Mouse (Mus musculus) cerebellum, adult 11-12 months (tissue): Measurements from ENCODE around the gene 4931428L18Rik.

Experiments
- DNase-seq: peaks from one replicate; pipeline ENCODE4 v3.0.0; 2022

The 4931428L18Rik gene

DNA sequence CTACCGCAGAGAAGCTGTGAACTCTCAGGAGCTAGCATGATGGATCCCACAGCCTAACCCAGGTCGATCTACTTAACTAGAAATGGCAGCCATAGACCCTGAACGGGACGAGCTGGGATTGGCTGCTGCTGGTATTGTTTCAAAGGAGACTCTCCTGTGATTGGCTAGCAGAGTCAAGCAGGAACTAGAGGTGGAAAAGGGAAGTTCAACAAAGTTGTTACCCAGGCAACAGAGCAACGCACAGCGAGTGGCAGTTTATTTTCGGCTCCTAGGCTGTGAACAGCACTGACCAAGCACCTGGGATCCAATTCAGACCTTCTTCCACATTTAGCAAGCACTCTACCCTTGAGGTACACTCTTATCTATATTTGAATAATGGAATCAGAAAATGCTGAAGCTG is at the start of gene 4931428L18Rik, which contains the start of gene Pih1d3:
TSS of gene 4931428L18Rik (minus strand) at position 121 of the 400 bp plus-strand sequence.
TSS of gene Pih1d3 (plus strand) at position 275 of the 400 bp plus-strand sequence.
- DNase-seq = no peak

DNA sequence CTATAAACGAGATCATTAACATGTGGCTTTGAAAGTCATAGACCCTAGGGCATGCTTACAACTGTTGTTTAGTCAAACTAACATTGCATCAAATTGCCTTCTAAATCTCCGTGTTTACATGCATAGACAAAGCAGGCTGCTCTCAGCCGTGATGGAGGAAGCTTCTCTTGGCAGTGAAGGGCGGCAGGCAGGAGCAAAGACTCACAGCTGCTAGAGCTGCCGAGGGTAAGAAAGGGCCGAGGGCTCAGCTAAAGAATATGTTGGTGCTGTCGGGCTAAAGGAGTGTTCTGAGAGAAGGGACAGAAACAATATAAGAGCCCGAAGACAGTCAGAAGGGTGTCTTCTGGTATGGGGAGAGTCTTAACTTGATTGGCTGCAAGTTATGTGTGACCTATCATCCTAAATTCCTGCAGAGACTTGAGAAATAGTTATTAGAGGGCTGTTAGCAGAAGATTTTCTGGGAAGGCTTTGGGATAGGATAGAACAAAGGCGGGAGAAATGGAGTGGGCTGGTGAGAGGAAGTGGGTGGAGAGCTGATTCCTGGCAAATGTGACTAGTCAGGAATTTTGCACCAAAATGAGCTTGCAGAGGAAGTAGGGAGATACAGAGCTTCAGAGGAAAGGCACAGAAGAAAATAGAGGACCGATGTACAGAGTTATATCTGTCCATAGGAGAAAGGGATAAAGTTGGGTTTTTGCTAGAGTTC is 37.9 kb upstream of the 4931428L18Rik start:
- DNase-seq = no peak

DNA sequence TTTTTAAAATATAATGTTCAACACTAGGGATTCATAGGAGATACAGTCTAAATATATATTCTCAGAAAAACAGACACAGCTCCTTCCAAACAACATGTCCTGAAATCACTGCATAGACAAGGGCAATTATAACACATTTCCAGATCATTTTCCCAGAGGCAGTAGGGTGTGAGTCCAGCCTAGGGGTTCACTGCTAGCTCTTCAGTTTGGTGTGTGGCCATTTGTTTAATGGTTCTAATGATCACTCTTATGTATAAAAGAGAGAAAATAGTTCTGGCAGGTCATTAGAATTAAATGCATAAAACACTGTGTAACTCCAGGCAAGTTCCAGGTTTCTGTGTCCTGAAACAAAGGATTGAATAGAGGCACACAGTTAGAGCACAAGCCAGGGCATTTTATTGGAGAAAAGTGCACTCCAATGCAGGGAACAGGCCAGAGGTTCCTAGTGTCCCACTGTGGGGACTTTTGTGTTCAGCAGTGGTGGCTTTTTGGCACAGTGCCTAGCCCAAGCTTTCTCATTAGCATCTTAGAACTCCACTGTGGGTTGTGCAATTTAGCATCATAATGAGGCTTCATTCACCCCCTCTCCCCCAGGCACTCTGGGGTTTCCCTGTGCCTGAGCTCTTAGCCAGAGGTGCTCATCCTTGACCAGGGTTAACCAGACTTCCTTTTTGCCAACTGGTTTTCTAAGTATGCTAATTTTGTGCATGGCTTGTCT is 11.0 kb upstream of the 4931428L18Rik start:
- DNase-seq = peak; percentile 10

DNA sequence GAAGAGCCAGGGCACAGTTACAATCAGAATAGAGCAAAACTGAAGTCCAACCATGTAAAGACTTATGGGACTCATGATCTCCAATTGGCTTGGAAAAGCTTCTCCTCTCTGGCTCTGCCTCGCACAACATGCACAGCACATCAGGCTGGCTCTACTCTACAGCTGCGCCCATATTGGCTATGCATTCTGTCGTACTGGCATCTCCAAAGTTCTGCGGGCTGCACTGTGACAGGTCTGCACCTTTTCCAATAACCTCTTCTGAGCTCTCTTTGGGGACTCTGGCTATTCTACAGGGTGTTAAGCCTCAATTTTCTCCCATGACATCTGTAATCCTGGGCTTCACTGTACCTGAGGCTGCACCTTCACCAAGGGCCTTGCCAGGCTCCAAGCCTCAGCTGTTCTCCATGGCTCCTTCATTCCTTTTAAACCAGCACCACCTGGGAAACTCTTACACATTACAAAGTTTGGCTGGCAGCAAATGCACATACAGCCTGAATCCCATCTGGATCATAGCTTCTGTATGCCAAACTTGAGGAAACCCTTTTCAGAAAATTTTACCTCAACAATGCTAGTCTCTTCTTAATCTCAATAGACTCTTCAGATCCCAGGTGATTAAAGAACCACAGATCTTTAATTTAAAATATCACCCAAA is 1.8 kb downstream of the 4931428L18Rik start:
- DNase-seq = no peak

DNA sequence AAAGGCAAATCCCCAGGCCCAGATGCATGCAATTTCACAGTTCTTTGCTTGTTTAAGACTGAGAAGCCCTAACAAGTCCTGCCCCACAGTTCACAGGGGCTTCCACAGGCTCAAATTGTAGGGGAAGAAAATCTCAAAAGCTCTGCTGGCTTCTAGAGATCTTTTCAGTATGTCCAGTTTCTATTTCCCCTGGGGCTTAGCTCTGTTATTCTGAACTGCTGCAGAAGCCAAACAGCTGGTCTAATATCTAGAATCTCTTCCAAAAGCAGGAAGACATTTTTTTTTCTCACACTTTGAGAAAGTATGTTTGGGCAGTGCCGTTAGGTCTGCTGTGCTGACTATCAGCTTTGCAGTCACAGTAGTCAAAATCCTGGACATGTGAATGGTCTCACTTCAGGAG is 7.7 kb downstream of the 4931428L18Rik start:
- DNase-seq = no peak

DNA sequence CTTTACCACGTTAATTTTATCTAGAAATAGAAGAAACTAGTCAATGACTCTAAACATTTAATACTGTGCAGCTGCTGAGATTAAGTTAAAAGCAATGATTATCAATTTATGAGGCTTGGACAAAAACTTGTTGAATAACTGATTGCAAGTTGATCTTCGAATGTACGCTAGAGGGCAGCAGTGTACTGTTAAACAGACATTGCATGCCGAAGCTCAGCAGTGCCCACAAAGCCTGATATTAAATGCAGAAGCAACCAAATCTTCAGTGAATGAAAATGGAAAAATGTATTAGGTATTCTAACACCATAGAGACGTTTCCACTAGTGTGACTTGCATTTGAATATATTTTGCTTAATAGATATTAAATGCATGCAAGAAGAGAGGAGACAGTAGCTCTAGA is 12.3 kb downstream of the 4931428L18Rik start:
- DNase-seq = no peak

DNA sequence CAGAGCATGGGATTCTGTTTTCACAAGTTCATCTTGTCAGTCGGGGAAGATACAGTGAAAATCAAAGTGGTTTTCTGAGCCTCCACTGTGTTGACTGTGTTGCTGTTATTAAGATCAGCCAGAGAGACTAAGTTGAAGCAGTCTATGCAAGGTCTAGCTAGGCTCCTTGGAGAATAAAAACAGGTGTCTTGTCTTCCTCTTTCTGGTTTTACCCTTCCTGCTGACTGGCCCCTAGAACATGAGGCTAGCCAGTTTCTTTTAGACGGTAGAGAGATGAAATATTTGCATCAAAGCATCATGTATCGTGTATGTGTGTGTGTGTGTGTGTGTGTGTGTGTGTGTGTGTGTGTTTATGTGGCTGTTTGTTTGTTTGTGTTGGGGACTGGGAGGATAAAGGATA is 16.7 kb downstream of the 4931428L18Rik start:
- DNase-seq = no peak

DNA sequence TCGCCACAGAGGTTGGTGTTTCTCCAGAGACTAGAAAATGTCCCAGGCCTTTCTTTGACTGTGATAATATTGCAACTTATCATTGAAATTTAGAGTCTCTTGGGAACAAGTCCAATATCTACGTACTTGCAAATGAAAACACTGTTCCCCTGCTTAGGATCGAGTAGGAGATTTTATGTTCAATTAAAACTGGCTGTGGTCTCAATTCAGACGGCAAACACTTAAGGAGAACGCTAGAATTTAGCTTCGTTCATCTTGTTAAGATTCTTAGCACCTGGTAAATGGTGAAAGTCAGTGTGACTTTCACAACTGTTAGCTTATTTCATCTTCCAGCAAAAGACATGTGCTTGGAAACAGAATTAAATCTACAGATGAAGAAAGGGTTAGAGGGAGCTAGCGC is 17.1 kb downstream of the 4931428L18Rik start:
- DNase-seq = no peak

DNA sequence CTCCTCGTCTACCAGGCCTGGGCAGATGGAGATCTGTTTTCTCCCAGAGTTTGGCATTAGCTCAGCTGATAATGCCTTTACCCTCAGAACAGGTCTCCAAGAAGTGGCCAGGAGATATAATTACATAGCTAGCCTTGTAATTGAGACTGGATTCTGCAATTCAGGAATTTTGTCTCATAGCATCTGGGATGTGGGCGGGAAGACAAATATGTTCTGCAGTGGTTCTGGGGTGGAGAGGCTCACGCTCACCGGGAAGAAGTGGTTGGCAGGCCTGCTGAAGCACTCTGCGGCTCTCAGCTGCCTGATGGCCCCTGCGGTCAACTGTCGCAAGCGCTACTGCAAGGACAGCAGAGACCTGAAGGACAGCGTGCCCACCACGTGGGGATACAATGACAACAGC is 18.7 kb downstream of the 4931428L18Rik start:
- DNase-seq = no peak

DNA sequence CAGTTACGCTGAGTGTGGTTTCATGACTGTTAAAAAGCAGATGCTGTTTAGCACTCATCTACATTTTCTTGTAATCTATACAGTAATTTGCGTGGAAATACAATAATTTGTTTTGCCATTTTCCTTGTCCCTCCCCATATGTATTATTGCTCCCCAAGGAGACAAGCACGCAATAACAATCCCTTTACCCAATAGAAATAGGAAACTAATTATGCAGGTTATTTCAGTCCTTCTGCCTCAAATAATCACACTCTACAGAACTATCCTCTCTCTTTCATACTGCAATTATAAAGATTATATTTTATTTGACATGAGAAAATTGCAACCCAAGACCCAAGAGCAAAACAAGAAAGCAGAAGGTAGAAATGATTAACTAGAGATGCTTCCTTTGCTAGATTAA is 25.5 kb downstream of the 4931428L18Rik start:
- no peak for DNase-seq

DNA sequence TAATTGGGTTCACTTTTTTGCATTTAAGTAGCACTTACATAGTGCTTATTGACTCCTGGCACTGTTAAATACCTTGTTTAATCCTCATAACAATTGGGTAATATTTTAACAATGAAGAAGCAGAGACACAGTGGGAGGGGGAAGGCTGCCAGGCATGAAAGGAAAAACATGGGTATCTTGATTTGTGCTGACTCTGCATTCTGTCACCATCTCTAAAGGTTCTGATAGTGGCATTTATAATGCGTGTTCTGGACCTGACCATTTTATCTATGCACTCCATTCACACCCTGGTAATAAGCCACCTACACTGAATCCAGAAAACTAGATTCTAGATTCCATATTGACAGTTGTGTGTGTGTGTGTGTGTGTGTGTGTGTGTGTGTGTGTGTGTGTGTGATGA is 26.9 kb downstream of the 4931428L18Rik start:
- DNase-seq = no peak

DNA sequence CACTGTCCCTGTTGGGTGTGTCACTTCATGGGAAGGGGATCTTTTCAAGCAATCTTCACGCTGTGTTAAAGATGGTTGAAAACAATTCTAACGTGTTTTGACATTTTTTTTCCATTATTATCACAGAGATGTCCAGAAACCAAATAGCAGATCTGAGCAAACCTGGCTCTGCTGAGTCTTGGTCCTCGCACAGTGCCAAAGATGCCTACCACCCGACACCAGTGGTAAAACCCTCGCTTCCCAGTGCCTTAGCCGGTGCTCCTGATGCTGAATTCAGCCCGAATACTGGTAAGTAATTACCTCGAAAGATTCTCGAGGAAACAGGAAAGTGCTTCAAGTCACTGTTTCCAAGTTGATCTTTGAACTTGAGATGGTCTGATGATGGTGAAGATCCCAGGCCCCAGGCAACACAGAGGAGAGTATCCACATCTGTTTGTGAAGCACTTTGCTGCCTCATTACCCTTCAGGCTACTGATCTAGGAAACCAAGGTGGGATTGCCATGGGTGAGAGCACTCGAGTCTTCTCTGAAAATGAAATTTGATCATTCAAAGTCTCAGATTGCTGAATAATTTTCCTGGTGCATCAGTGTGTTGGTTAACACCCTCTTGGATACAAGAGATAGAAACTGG is 32.1 kb downstream of the 4931428L18Rik start:
- no peak for DNase-seq

DNA sequence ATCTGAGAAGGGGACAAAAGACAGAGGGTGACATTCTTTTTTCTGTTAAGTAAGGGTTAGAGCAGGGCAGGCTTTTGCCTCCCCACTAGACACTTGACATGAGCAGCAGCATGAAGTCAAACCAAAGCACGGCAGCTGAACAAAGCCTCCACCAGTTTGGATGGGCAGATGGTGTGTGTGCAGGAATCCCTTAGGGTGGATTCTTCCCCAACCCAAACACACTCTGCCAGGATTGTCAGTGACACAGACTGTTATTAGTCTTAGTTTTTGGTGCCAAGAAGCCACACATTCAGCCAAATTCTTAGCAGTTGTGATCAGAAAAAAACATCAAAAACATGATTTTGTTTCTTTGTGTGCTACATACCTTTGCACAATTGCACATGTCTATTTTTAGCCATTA is 44.2 kb downstream of the 4931428L18Rik start:
- DNase-seq = peak; percentile 13

DNA sequence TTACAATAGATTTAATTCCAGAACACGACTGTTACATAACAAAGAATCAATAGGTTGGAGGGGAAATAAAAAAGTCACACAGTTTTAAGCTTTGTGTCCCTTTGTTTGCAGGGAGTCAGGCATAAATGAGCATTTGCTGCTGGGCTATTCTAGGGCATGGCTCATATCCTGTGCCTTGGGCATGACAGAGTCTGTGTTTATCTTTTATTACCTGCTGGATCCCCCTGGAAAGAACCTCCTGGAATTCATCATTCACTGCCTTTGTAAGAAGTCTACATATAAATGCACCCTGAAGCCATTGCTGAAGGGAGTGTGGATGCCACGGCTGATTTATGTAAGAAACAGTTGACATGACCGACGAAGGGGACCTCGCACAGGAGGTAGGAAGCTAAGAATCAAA is 46.4 kb downstream of the 4931428L18Rik start, which contains the start of gene Lgsn:
TSS of gene Lgsn (plus strand) at position 301 of the 400 bp plus-strand sequence.
- no peak for DNase-seq

DNA sequence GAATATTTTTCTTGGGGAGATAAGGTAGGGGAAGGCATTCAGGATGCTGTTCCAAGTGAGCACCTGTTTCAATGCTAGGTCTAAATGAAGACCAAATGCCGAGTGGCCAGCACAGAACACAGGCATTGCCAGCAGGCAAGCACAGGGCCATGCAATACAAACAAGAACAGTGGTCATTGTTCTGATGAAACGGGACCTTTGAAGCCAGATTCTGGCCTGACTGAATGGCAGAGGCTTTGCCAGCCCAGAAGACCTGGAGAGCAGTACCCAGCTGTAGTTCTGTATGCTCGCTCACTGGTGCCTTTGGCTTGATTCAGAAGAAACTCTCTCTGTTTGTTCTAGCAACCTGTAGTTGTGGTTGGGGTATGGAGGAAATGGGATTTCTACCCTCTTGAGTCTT is 47.1 kb downstream of the 4931428L18Rik start:
- no peak for DNase-seq

DNA sequence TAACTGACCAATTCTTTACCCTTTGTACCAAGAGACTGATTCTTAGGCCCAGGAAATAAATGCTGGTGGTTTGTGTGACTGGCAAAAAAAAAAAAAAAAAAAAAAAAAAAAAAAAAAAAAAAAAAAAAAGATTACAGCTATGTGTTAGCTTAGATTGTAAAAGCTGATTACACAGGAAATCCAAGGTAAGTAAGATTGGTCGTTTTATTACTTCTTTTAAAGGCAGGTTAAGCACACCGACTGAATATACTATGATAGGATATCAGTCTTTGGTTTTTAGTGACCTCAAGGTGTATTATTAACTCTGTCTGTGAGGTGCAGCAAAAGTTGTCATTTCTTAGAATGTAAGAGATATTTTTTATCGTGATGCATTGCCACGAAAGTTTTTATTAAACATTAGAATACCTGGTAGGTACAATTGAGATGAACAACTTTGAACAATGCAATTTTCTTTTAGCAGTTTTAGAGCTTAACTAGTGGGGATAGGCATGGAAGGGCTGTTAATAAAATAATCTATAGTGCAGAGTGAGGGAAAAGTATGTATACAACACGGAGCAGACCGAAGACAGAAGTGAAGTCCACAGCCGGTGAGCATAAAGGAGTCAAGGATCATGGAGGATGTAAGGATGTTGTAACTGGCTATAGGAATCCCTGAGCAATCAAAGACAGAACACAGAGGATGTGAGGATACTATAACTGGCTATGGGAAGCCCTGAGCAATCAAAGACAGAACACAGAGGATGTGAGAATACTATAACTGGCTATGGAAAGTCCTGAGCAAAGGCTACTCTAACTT is 57.0 kb downstream of the 4931428L18Rik start:
- no peak for DNase-seq

DNA sequence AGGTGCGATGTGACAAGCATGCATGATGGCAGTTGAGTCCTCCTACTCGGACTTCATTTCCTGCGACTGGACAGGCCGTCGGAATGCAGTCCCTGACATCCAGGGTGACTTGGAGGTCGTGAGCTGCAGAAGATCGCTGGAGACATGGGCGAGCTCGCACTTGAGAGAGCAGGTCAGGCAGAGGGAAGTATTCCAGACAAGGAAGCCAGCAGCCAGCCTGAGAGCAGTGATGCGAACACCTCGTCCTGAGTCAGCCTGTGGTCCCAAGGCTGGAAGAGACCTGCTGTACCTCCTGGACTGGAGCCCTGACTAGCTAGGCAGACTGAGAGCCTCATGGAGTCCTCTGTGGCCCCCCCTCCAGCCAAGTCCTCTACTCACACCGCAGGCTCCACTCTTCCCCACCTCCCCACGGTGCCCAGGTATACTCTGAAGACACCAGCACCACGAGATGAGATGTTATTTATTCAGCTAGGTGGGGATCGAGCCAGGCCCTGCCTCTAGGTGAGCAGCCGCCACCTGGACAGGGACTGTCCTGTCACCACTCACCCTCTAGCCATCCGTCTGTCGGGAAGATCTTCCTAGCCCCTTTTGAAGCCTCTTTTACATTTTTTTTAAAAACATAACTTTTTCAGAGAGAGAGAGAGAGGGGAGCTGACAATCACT is 57.8 kb downstream of the 4931428L18Rik start:
- DNase-seq = no peak

DNA sequence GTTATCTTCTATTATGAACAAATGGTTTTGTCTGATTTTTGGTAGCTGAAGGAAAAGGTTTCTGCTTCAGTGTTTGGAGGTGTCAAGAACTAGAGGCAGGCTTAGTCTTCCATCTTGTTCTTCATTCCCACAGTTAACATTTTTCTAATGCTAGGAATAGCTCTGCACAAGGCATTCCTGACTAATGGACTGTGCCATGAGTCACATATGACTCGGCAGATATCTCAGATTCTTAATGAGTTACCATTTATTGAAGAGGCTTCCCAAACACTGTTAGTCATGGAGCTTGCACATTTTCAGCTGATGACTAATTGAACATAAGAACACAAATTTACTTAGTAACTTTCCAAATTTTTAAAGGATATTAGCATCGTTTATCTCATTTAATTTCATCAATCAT is 65.6 kb downstream of the 4931428L18Rik start:
- no peak for DNase-seq

DNA sequence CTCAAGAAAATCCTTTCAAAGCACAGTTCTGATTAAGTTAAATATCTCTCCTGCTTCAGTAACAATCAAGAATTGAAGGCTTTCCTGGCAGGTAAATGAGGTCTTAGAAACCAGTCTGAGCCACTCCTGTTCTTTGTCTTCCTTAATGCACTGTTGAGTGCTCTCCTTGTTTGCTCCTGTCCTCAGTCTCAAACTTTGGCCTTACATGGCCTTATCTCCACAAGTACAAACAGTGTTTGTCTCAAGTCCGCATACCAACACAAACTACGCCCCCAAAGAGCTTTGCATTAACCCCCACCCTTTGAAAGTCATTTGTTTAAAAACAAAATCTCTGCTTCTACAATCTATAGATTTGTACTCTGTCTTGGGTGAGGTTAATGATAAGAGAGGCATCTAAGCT is 66.3 kb downstream of the 4931428L18Rik start:
- DNase-seq = no peak

DNA sequence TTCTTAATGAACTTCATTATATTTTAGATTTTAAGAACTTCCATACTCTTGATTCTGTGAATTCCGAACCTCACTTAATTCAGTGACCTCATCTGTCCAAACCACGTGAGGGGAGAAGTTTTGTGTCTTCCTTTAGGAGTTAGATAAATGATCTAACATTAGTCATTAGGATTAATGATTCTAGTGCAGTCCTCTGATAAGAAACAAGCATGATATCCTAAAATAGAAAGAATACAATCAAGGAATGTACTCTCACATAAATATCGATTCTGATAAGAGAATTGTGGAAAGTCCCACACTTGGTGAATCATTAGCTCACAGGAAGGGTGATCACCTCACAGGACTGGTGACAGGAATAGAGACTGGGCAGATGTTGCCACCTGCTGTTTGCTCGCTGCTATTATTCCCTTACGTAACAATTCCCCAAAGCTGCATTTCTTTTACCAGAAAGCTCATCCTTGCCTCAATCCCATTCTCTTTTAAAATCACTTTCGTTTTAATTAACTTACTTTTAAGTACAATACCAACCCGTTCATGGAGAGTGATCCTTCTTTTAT is 68.6 kb downstream of the 4931428L18Rik start:
- peak; percentile 11 for DNase-seq

DNA sequence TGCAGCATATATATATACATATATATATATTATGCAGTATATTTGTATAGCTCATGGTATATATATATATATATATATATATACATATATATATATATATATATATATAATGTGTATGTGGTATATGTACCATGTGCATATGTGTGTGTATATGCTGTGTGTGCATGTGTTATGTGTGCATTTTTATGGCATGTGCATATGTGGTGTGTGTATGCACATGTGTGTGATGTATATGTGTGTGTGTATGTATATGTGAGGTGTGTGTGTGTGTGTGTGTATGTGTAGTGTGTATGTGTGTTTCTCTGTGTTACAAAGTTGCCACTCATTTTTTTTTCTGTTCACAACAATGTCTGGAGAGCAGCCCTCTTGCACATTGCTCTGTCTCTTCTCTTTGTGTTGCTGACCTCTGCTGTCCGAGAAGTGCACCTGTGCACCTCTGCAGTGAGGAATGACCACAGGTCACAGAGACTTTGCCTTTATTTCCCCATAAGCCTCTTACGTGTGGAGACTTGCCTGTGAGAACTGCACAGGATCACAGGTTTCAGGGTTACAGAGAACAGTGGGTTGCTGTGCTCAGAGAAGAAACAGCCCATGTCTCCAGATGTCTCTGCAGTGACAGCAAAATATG is 69.6 kb downstream of the 4931428L18Rik start:
- DNase-seq = no peak
